Mouse (Mus musculus) hindbrain, embryonic 16.5 days (tissue): ENCODE measurements around the gene Gm49396. TPM values are rescaled to one million over a fixed set of nuclear protein-coding genes. Genes with fewer than 3 reads are reported as not detected.

Source experiments
- ATAC-seq: fragments of 200-750 bp; cut with Nextera tagmentation; 2 replicates; pipeline ENCODE4 v1.8.0; 2017; ENCODE audit warnings: moderate TSS enrichment, moderate library complexity
- H3K27ac ChIP-seq: fragments of 300-500 bp; sonication (generic); 2 replicates; pipeline ENCODE4 v1.5.1; 2014; ENCODE audit warnings: low read depth, mild to moderate bottlenecking, control low read depth, low read length, moderate library complexity
- H3K27me3 ChIP-seq: fragments of 300-500 bp; sonication (generic); replicated peaks from 2 replicates; pipeline ENCODE4 v1.6.1; 2014; ENCODE audit warnings: low read length; ENCODE audit not compliant: control insufficient read depth, insufficient read depth
- H3K36me3 ChIP-seq: fragments of 300-500 bp; sonication (generic); 2 replicates; pipeline ENCODE4 v1.6.1; 2014; ENCODE audit warnings: mild to moderate bottlenecking, low read length, moderate library complexity, mixed read lengths; ENCODE audit not compliant: control insufficient read depth, insufficient read depth
- H3K4me1 ChIP-seq: fragments of 300-500 bp; sonication (generic); 2 replicates; pipeline ENCODE4 v1.6.1; 2014; ENCODE audit warnings: low read depth, low read length; ENCODE audit not compliant: control insufficient read depth, insufficient read depth
- H3K4me2 ChIP-seq: fragments of 300-500 bp; sonication (generic); 2 replicates; pipeline ENCODE4 v1.6.1; 2014; ENCODE audit warnings: mild to moderate bottlenecking, low read length, control low read depth, moderate library complexity
- H3K4me3 ChIP-seq: fragments of 300-500 bp; sonication (generic); 2 replicates; pipeline ENCODE4 v1.5.1; 2014; ENCODE audit warnings: mild to moderate bottlenecking, low read length, control low read depth, moderate library complexity
- H3K9ac ChIP-seq: fragments of 300-500 bp; sonication (generic); 2 replicates; pipeline ENCODE4 v1.6.1; 2014; ENCODE audit warnings: low read depth, mild to moderate bottlenecking, control low read depth, low read length, moderate library complexity
- H3K9me3 ChIP-seq: fragments of 300-500 bp; sonication (generic); 2 replicates; pipeline ENCODE4 v1.6.1; 2014; ENCODE audit warnings: mild to moderate bottlenecking, low read length, moderate library complexity; ENCODE audit not compliant: control insufficient read depth
- WGBS: fragments of 180-500 bp; shearing (Covaris S2); extraction: QIAGEN DNeasy Blood & Tissue Kit; methylation state at CpG from one replicate; pipeline ENCODE4 v1.1.7; 2014; 5-methylcytosine and 5-hydroxymethylcytosine counted together
- polyA plus RNA-seq: library from polyadenylated mRNA; unstranded; fragments of >200 nt; fragmentation: Nextera tagmentation; extraction: Ambion mirVana; gene quantifications from 2 replicates; pipeline ENCODE4 v1.2.1, GENCODE M21; 2015

Gene Gm49396
- polyA plus RNA-seq: 13.7 and 17.4 TPM in 2 replicates

DNA sequence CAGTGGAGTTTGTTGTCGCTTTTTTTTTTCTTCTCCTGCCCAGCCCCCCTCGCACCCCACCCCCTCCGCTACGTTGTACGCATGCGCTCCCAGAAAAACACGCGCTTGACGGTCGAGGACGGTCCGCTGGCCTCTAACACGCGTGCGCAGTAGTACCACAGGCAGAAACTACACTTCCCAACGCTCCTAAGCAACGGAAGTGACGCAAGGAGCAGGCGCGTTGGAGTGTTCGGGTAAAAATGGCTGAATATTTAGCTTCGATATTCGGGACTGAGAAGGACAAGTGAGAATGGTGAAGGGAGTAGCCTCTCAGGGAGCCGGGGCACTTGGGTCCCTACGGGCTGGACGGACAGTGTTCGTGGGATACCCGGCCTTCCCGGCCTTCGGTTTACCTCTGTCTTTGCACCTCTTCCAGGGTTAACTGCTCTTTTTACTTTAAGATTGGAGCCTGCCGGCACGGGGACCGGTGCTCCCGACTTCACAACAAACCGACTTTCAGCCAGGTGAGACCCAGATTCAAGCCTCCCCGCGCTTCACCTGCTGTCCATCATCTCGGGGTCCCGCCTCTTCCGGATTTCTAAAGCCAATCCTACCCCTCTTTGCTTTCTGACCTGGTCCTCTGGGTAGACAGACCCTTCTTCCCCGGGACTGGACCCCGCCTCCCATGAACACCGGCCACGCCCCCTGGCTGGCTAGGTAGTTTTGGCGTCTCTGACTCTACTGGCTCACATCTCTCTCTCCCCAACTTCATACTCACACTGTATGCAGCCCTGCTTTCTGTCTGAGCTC, at the start of gene Gm49396, which contains the start of the genes U2af1l4 and Psenen:
TSS of gene Gm49396 (plus strand) at position 228 of the 789 bp plus-strand sequence.
TSS of gene U2af1l4 (plus strand) at position 185 of the 789 bp plus-strand sequence.
TSS of gene Psenen (minus strand) at position 511 of the 789 bp plus-strand sequence.
- Histone ChIP-seq H3K4me1 (peaks cover 22% of the 10 kb centered on the region), H3K36me3 (peaks cover 13% of the 10 kb centered on the region), H3K9me3 (no peaks in the 10 kb centered on the region), H3K27me3 (no peaks in the 10 kb centered on the region), H3K4me3 (peak within 1 kb of the TSS; percentile 82), H3K9ac (peak within 1 kb of the TSS; percentile 83), H3K27ac (peak within 1 kb of the TSS; percentile 93), H3K4me2 (peak within 1 kb of the TSS; percentile 89)
- WGBS: under 1% methylated on average over 45 of the region's 45 CpGs
- ATAC-seq: peak; percentile 84

DNA sequence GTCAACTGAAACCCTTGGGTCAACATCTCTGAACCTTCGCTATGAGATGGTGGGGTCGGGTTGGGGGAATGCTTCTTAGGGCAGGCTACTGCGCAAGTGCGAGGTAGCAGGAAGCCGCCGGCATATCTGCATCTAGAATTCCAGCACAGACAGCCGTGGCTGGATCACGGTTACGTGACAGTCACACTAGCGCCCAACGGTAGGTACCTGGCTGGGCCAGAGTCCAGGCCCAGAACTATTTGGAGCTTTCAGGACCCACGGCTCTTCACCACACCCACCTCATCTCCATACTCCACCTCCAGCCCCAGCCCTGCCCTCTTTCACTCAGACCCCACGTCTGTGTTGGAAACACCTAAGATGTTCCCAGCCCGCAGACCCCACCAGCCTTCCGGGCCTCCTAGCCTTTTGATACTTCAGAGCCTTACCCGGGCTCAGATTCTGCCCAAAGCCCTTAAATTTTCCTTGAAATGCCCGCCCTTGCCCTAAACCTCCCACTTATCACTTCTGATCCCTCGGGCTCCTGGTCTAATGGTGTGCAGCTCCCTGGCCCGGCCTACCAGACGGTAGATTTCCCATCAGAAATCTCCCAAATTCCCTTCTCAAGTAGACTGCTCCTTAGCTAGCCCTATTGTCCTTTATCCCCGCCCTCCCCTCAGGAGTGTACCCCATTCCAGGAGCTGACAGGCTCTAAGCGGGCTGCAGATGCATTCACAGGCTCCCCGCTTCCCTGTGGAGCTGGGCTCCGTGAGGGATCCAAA, 48.0 kb upstream of the Gm49396 start:
- Histone ChIP-seq H3K36me3 (no peaks in the 10 kb centered on the region), H3K27ac (no peak overlapping the region), H3K4me2 (no peak overlapping the region), H3K9ac (no peak overlapping the region), H3K4me1 (no peaks in the 10 kb centered on the region; the same call in 1 of the 2 replicates), H3K9me3 (no peaks in the 10 kb centered on the region), H3K27me3 (no peaks in the 10 kb centered on the region), H3K4me3 (no peak overlapping the region)
- WGBS: 62% methylated on average over 24 of the region's 24 CpGs
- ATAC-seq: no peak

- Histone ChIP-seq H3K4me2 (no peak overlapping the region), H3K27me3 (no peaks in the 10 kb centered on the region), H3K9me3 (no peaks in the 10 kb centered on the region), H3K4me3 (no peak overlapping the region), H3K4me1 (peaks cover 5% of the 10 kb centered on the region), H3K9ac (no peak overlapping the region), H3K36me3 (peaks cover 5% of the 10 kb centered on the region), H3K27ac (no peak overlapping the region)
- WGBS: 53% methylated on average over 6 of the region's 8 CpGs
- ATAC-seq: no peak
Measured at GRCm38 (mm10) chr7:30518325-30518724, 44.8 kb upstream of the Gm49396 start.

GRCm38 (mm10) chr7:30520396-30520795, 42.7 kb upstream of the Gm49396 start:
- Histone ChIP-seq H3K4me2 (no peak overlapping the region), H3K27ac (no peak overlapping the region), H3K27me3 (no peaks in the 10 kb centered on the region), H3K9me3 (no peaks in the 10 kb centered on the region), H3K4me1 (peaks cover 5% of the 10 kb centered on the region), H3K9ac (no peak overlapping the region), H3K4me3 (no peak overlapping the region), H3K36me3 (peaks cover 15% of the 10 kb centered on the region)
- peak; percentile 15 for ATAC-seq
- WGBS: 58% methylated on average over 4 of the region's 4 CpGs

DNA sequence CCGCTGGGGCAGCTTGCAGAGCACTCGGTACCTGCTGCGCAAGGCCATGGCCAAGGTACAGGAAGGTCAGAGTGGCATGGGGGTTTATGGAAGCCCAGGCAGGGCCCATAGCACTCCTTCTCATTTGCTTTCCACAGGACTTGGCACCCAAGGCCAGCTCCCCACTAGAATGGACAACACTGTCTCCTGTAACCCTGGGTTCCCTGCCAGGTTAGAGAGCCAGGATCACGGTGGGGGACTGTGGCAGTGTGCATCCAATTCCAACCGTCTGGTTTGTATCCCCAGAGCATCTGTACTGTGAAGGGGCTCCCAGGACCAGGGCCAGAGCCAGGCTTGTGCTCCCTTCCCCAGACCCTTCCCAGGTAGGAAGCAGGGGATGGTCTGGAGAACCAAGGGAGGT, 42.3 kb upstream of the Gm49396 start:
- ATAC-seq: peak; percentile 3; the same call in 1 of the 2 replicates
- Histone ChIP-seq H3K27ac (no peak overlapping the region), H3K9ac (no peak overlapping the region), H3K4me2 (no peak overlapping the region), H3K4me3 (no peak overlapping the region), H3K36me3 (peaks cover 19% of the 10 kb centered on the region), H3K27me3 (no peaks in the 10 kb centered on the region), H3K4me1 (peaks cover 5% of the 10 kb centered on the region), H3K9me3 (no peaks in the 10 kb centered on the region)
- 66% methylated on average over 5 of the region's 5 CpGs for WGBS

- H3K4me3 ChIP-seq: no peak overlapping the region
- H3K27me3 ChIP-seq: no peaks in the 10 kb centered on the region
- no peak overlapping the region for H3K27ac ChIP-seq
- ATAC-seq: no peak
- no peaks in the 10 kb centered on the region for H3K9me3 ChIP-seq
- WGBS: 74% methylated on average over 10 of the region's 10 CpGs
- peaks cover 37% of the 10 kb centered on the region for H3K36me3 ChIP-seq
- no peak overlapping the region for H3K9ac ChIP-seq
- peaks cover 5% of the 10 kb centered on the region for H3K4me1 ChIP-seq
- no peak overlapping the region for H3K4me2 ChIP-seq
Measured at GRCm38 (mm10) chr7:30522871-30523270, 40.3 kb upstream of the Gm49396 start.

GRCm38 (mm10) chr7:30524487-30524886, 38.7 kb upstream of the Gm49396 start:
- no peaks in the 10 kb centered on the region for H3K27me3 ChIP-seq
- 79% methylated on average over 6 of the region's 6 CpGs for WGBS
- no peak overlapping the region for H3K4me2 ChIP-seq
- peaks cover 49% of the 10 kb centered on the region for H3K36me3 ChIP-seq
- no peak overlapping the region for H3K9ac ChIP-seq
- H3K9me3 ChIP-seq: no peaks in the 10 kb centered on the region
- no peak overlapping the region for H3K27ac ChIP-seq
- no peak for ATAC-seq
- no peak overlapping the region for H3K4me3 ChIP-seq
- H3K4me1 ChIP-seq: peaks cover 5% of the 10 kb centered on the region

DNA sequence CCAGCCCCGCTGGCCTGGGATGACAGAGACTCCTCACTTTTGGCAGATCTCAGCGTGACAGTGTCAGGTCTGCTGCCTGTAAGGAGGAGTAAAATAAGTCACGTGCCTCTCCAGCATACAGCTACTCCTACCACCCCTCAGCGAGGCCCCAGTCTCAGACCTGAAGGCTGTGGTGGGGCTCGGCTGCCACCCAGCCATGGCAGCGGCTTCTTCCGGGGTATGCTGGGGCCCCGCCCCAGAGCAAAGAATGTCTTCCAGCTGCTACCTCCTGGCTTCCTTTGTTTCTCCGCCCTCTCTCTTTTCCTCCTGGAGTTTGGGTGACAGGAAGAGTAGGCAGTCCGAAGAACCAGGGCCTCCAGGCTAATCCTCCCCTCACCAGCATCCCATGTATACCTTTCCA, 37.2 kb upstream of the Gm49396 start:
- Histone ChIP-seq H3K9me3 (no peaks in the 10 kb centered on the region), H3K4me1 (peaks cover 2% of the 10 kb centered on the region), H3K27me3 (no peaks in the 10 kb centered on the region), H3K4me2 (no peak overlapping the region), H3K27ac (no peak overlapping the region), H3K36me3 (peaks cover 62% of the 10 kb centered on the region), H3K4me3 (no peak overlapping the region), H3K9ac (no peak overlapping the region)
- no peak for ATAC-seq
- WGBS: 30% methylated on average over 10 of the region's 10 CpGs

DNA sequence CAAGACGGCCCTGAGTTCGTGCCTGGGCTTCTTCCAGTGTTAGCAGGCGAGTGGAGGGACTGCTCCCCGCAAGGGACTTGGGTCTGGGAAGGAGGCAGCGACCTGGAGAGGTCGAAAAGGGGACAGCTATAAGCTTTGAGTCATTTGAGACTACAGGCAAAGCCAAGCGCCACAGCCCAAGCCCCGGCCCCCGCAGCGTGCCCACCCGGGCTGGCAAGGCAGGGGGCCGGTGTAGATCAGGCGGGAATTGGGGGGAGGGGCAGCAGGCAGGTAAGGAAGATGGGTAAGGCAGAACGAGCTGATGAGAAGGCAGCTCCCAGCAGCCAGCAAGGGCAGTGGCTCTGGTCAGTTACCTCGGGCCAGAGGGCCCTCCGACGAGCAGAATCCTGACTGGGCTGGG, 36.7 kb upstream of the Gm49396 start:
- no peaks in the 10 kb centered on the region for H3K9me3 ChIP-seq
- no peak overlapping the region for H3K4me2 ChIP-seq
- no peak overlapping the region for H3K27ac ChIP-seq
- no peak for ATAC-seq
- H3K36me3 ChIP-seq: peaks cover 62% of the 10 kb centered on the region
- no peaks in the 10 kb centered on the region; the same call in none of the 2 replicates for H3K4me1 ChIP-seq
- H3K9ac ChIP-seq: no peak overlapping the region
- 36% methylated on average over 17 of the region's 17 CpGs for WGBS
- H3K4me3 ChIP-seq: no peak overlapping the region
- H3K27me3 ChIP-seq: no peaks in the 10 kb centered on the region
